Mouse (Mus musculus): ENCODE measurements around the gene Zfp969. TPM values are rescaled to one million over a fixed set of nuclear protein-coding genes. Genes with fewer than 3 reads are reported as not detected.
"Not testable (repeated sequence)": the region's sequence is repeated elsewhere in the genome, so short reads cannot be mapped to it uniquely, and the experiment has no call there.

Zfp969 gene
- polyA plus RNA-seq (2016; fragmentation: Nextera tagmentation; extraction: Ambion mirVana) = 12.9 and 15.8 TPM in 2 replicates

GRCm38 (mm10) chr2:175703546-175703945 is at the start of gene Zfp969:
TSS of gene Zfp969 (minus strand) at chr2:175703646.
- DNase-seq (ENCODE audit: low spot score); H3K27me3 ChIP-seq (ENCODE audit: insufficient read depth, poor library complexity, severe bottlenecking); H3K9me3 ChIP-seq; H3K4me3 ChIP-seq; H3K27ac ChIP-seq; H3K36me3 ChIP-seq; H3K4me1 ChIP-seq (replicated peaks): not testable (repeated sequence)
- WGBS = no CpG with 5 or more reads among the region's 9 CpGs

GRCm38 (mm10) chr2:175741237-175741636 is 37.8 kb upstream of the Zfp969 start, which contains the start of gene Gm2007:
TSS of gene Gm2007 (plus strand) at chr2:175741537.
- not testable (repeated sequence) for H3K27ac ChIP-seq; H3K4me1 ChIP-seq (replicated peaks); DNase-seq (ENCODE audit: low spot score); H3K9me3 ChIP-seq; H3K27me3 ChIP-seq (ENCODE audit: insufficient read depth, poor library complexity, severe bottlenecking); H3K4me3 ChIP-seq; H3K36me3 ChIP-seq
- WGBS = no CpG with 5 or more reads among the region's 2 CpGs

DNA sequence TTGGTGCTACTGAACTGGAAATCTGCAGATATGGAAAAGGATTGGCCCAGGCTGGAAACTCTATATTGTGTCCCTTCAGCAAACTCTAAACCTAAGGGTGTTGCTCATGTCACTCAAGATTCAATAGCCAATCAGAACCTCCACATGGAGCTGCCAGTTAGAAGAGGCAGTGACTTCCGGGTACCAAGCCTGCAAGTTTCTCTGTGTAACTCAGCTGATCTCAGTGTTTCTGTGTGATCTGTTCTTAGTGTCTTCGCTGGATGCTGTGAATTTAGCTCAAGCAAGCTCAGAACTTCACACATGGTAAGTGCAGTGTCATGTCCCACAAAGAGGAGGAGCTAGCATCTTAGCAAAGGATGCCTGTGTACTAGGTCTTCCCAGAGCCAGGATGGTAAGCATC is 59.8 kb downstream of the Zfp969 start, which contains the start of gene Gm11007:
Gene Gm11007, plus strand, starts transcription at position 301 of the 400 bp plus-strand sequence.
- H3K4me3 ChIP-seq; H3K9me3 ChIP-seq; H3K27me3 ChIP-seq (ENCODE audit: insufficient read depth, poor library complexity, severe bottlenecking); H3K27ac ChIP-seq; H3K4me1 ChIP-seq (replicated peaks); H3K36me3 ChIP-seq; DNase-seq (ENCODE audit: low spot score): not testable (repeated sequence)
- no CpG with 5 or more reads among the region's 2 CpGs for WGBS

Other genes with a start within 250 kb of the Zfp969 start
- 4.6 and 6.5 TPM in 2 replicates for gene Zfp965, start 233.7 kb downstream of the Zfp969 start, polyA plus RNA-seq (2016; fragmentation: Nextera tagmentation; extraction: Ambion mirVana)
- not detected in 2 replicates for gene Gm11007, start 59.7 kb downstream of the Zfp969 start, polyA plus RNA-seq (2016; fragmentation: Nextera tagmentation; extraction: Ambion mirVana)
- gene Gm2007, start 37.9 kb upstream of the Zfp969 start, polyA plus RNA-seq (2016; fragmentation: Nextera tagmentation; extraction: Ambion mirVana) = not detected in 2 replicates
- 2.7 TPM in 1 of 2 replicates, not detected in the other for gene Gm14288, start 97.4 kb upstream of the Zfp969 start, polyA plus RNA-seq (2016; fragmentation: Nextera tagmentation; extraction: Ambion mirVana)
- gene Gm6710, start 165.6 kb upstream of the Zfp969 start, polyA plus RNA-seq (2016; fragmentation: Nextera tagmentation; extraction: Ambion mirVana) = 19.4 and 22.9 TPM in 2 replicates
- 2.2 and 6.2 TPM in 2 replicates for gene Zfp966, start 227.5 kb upstream of the Zfp969 start, polyA plus RNA-seq (2016; fragmentation: Nextera tagmentation; extraction: Ambion mirVana)

All from hindbrain, embryonic 10.5 days (tissue).